Mouse (Mus musculus) T-cell, adult 2 months (primary cell): ENCODE results near the gene Zfp831.

Experiments used
- DNase-seq: peaks from one replicate; pipeline ENCODE4 v3.0.0; 2022; ENCODE audit warnings: low spot score

Zfp831 gene

DNA sequence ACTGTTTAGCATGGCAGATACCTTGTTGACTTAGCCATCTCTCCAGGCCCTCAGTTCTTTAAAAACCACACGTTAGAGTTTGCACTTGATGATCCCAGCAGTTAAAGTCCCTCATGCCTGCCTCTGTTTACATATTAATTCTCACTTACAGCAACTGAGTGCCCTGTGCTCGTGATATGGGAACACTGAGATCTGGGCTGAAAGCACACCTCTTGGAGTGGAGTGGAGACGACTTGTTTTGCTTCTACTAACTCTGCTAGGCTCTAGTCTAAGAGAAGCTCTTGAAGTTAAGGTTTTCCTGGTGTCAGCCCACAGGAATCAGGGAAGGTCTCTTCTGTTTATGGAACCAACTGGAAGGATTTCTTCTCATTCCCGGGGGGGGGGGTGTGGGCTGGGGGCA is 9.5 kb downstream of the Zfp831 start:
- no peak for DNase-seq

- no peak for DNase-seq
Measured at GRCm38 (mm10) chr2:174655341-174655740, 12.0 kb downstream of the Zfp831 start.

DNA sequence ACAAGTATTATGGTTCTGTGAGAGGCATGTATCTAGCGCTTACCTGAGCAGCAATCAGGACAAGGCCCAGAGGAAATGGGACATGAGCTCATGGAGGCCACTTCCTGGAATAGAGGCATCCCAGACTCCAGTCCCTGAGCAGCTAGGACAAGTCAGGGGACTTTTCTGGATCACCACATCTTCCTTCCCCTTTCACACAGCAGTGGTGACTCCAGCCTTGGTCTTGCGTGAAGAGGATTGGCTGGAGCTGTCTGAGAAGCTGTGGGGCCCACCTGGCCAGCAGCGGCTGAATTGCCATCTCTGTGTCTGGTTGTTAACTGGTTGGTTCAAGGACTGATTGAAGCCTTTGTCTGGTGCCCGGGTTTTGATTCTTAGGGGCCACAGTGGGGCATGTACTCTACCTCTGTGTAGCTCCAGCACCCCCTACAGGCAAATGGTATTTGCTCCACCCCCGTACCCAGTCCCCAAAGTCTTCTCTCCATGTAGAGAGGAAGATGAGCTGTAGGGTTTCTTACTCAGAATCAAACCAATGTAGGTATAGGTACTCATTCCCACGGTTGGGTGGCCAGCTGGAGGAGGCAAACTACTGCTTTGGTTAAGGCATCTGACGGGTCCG is 15.0 kb downstream of the Zfp831 start:
- peak; percentile 56 for DNase-seq

GRCm38 (mm10) chr2:174659874-174660273 is 16.5 kb downstream of the Zfp831 start:
- no peak for DNase-seq

- DNase-seq, result no peak
Measured at GRCm38 (mm10) chr2:174660321-174660720, 17.0 kb downstream of the Zfp831 start.

DNA sequence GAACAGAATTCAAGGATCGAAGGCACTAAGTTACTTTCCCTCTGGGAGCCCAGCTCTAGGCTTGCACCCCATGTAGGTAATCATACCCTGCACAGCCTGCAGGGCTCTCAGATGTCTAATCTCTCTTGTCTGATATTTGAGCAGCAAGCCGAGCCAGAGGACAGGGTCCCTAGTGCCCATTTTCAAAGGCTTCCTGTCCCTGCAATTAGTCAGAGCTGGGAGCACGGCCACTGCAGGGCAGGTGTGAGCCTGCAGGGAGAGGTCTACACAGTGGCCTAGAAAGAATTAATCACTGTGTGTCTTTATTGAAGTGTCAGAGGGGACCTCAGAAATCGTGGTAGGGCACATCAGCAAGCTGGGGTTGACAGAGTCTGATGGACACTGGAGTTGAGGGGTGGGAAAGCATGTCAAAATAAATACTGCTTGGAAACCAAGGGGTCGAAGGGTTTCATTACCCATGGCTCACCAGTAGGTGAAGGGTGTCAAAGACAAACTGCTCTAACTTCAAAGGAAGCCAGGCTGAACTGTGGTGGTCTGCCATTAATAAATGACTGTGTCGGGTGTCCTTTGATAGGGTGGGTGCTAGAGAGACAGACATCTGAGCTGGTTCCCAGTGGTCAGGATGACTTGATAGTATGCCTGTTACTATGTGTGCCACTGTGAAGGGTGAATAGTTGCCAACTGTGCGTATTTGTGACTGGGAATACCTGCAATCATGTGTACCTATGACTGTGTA is 18.3 kb downstream of the Zfp831 start:
- no peak for DNase-seq

- DNase-seq, result no peak
Measured at GRCm38 (mm10) chr2:174662593-174662992, 19.3 kb downstream of the Zfp831 start.

DNA sequence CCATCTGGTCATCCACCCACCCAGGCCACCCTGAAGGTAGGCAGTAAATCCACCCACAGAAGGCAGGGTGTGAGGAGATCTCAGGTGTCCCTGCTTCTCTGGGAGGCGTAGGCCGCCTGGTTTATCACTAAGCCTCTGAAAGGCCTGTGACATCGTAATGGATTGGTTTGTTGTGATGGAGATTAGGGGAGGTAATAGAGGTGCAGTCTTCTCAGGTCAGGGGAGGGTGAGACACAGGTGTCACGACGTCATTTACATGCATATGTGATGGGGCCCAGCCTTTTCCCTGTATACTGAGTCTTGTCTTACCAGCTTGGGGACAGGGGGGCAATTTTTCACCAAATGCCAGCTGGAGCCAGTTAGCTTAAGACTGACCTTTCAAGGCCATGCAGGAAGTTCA is 22.1 kb downstream of the Zfp831 start:
- DNase-seq, result no peak

DNA sequence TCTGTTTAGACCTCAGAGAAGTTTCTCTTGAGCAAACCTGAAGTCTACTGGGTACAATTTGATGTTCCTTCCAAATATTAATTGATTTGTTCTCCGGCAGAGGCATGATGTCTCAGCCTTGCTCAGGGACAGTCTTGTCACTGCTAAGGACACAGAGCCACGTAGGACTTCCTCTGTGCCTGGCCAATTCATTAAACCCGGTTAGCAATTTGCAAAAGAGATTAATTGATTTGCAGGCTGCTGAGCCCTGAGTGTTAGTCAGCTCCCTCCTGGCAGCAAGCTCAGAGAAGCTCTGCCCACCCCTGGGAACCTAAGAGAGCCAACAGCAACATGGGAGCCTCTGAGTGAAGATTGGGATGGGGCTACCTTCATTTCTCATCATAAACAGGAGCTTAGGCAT is 25.5 kb downstream of the Zfp831 start:
- no peak for DNase-seq

DNA sequence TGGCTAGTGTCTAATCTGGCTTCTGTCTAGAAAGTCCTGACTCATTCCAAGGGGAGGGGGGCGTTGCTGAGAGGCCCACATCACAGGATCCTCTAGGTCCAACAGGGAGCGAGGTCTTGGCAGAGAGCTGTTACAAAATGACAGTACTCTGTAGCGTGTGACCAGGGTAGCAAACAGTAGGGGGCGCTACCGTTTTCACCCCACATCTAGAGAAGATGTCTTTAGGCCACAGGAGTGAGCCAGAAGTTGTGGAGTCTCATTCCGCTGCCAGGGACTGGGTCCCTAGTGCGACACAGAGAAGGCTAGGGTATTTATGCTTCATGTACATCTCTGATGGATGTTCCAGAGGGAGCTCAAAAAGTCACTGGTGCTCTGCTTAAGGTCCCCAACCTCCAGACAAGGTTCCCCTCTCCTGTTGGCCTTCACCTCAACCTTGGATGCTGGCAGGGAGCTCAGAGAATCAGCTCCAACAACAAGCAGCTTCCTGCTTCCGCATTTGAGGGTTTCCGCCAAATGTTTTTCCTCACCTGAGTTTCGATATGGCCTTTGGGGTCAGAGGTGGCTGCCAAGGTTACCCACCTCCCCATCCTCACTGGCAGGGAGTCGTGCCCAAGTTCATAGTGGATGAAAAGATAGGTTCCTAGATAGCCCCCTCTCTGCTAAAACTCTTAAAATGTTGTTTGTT is 29.3 kb downstream of the Zfp831 start:
- DNase-seq, result peak; percentile 36

DNA sequence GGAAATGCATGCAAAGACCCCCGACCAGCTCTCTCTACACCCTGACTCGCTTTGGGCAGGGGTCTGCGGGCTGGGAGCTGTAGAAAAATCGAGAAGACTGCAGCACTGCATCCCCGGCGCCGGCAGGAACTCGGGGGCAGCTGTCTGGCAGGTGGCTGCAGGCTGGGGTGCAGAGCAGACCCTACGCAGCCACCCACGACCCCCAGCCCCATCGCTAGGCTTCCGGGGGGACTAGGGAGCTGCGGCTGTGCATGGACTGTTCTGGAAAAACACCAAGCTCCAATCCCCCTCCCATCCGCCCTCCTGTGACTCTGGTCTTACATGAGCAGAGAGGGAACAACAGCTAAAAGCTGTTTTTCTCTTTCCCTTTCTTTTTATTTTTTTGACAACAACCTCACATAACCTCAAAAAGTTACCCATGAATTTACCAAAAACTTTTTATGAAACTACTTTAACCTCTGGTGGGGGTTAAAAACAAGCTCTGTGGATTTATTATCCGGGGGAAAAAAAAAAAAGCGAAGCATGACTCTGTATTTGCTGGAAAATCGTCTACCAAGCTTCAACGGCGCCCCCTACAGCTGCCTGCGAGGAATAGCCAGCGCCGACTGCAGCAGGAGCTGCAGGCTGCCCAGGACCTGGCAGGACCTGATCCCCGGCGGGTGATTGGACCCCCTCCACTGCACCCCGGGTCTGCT is 30.4 kb downstream of the Zfp831 start:
- DNase-seq, result peak; percentile 61

GRCm38 (mm10) chr2:174674287-174675045 is 31.1 kb downstream of the Zfp831 start:
- no peak for DNase-seq

- DNase-seq, result peak; percentile 66
Measured at GRCm38 (mm10) chr2:174675642-174676041, 32.3 kb downstream of the Zfp831 start.

- DNase-seq, result no peak
Measured at GRCm38 (mm10) chr2:174701351-174701750, 58.0 kb downstream of the Zfp831 start.

GRCm38 (mm10) chr2:174707101-174707500 is 63.8 kb downstream of the Zfp831 start:
- DNase-seq, result no peak

DNA sequence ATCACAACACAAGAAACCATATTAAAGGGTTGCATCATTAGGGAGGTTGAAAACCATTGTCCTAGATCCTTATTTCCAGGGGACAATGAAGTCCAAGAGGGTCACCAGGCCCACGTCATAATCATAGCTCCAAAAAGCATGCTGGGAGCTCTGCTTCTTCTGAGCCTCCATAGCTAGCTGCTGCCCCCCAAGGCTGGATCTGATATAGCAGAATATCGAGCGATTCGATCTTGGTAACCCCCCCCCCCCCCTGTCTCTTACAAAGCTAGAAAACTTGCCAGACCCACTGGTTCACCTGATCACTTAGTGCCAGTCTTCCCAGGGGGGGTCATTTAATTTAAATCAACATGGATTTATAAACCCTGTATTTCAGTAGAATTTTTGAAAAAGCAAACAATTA is 65.3 kb downstream of the Zfp831 start:
- no peak for DNase-seq

- no peak for DNase-seq
Measured at GRCm38 (mm10) chr2:174710185-174710584, 66.9 kb downstream of the Zfp831 start.

DNA sequence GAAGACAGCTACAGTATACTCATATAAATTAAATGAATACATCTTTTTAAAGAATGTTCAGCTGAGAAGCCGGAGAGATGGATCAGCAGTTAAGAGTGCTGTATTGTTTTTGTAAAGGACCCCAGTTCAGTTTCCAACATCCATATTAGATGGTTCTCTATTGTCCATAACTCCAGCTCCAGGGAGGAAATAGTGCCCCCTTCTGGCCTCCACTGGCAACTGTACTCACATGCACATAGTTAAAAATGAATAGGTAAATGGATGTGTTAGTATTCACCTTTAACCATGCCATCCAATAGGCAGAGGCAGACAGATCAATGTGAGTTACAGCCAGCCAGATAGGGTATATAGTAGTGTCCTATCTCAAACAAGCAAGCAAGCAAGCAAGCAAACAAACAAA is 68.7 kb downstream of the Zfp831 start:
- DNase-seq, result no peak

GRCm38 (mm10) chr2:174715938-174716337 is 72.6 kb downstream of the Zfp831 start:
- DNase-seq, result no peak

DNA sequence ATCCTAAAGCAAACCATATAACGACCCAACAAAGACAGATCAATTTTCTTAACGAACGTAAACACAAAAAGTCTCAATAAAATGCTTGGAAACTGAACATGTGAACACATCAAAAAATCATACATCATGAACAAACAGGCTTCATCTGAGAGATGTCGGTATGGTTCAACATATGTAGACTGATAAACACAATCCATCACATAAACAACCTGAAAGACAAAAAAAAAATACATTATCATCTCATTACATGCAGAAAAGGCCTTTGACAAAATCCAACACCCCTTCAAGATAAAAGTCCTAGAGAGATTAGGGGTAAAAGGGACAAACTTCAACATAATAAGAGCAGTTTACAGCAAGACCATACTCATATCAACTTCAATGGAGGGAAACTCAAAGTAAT is 74.5 kb downstream of the Zfp831 start:
- DNase-seq, result no peak

GRCm38 (mm10) chr2:174727114-174727823 is 83.9 kb downstream of the Zfp831 start:
- DNase-seq, result no peak
